Mouse (Mus musculus) splenic B cell, adult 2 months (primary cell): Measurements from ENCODE around the gene Tnxb.

Experiments
- DNase-seq: peaks from one replicate; pipeline ENCODE4 v3.0.0-alpha.2; 2011; ENCODE audit warnings: low read depth, low spot score
- H3K27me3 ChIP-seq: 2 replicates; pipeline ENCODE4 v1.6.1; 2012; ENCODE audit warnings: mild to moderate bottlenecking, low read length, moderate library complexity, mixed read lengths; ENCODE audit not compliant: control insufficient read depth, poor library complexity, insufficient read depth, severe bottlenecking
- H3K36me3 ChIP-seq: 2 replicates; pipeline ENCODE4 v1.6.1; 2012; ENCODE audit warnings: mild to moderate bottlenecking, low read length, moderate library complexity, mixed read lengths; ENCODE audit not compliant: control insufficient read depth, poor library complexity, insufficient read depth, severe bottlenecking

Gene Tnxb

DNA sequence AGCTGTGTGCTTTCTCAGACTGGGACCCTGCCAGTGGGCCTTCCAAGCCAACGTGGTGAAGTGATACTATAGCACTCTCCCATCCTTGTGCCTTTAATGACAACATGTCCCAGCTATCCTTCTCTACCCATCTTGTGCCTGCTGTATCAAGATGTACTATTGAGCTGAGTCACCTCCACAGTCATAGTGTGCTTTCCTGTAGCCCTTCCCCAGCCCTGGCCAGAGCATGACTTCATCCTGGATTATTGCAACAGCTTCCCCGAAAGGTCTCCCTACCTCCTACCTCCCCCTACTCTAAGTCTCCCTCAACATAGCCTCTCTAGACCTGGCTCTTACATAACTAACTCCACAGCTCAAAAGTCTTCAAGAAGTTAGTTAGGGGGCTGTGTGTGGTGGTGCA is 34.7 kb upstream of the Tnxb start:
- Histone ChIP-seq H3K36me3 (no peaks in the 10 kb centered on the region), H3K27me3 (no peaks in the 10 kb centered on the region; the same call in 1 of the 2 replicates)
- DNase-seq: no peak

DNA sequence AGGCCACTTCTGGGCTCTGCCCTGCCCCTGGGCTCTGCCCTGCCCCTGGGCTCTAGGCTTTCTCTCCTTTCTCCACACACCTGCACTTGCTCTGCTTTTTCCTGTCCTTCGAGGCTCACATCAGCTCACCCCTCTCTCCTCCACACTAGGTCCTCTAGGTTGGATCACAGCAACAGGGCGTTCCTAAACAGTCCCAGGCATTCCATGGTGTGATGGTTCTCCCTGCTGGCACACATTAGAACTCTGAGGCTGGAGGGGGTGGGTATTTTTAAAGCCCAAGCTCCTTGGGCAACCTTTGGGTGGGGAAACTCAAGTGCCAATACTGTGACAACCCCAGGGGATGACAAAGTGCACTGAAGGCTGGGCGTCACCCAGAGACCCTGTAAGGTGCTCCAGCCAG is 32.9 kb upstream of the Tnxb start:
- no peaks in the 10 kb centered on the region for H3K27me3 ChIP-seq
- H3K36me3 ChIP-seq: no peaks in the 10 kb centered on the region
- no peak for DNase-seq

- H3K36me3 ChIP-seq: no peaks in the 10 kb centered on the region
- DNase-seq: no peak
- H3K27me3 ChIP-seq: no peaks in the 10 kb centered on the region
Measured at GRCm38 (mm10) chr17:34639461-34640255, 30.7 kb upstream of the Tnxb start.

- Histone ChIP-seq H3K27me3 (no peaks in the 10 kb centered on the region), H3K36me3 (no peaks in the 10 kb centered on the region)
- DNase-seq: no peak
Measured at GRCm38 (mm10) chr17:34640778-34641601, 29.3 kb upstream of the Tnxb start.

GRCm38 (mm10) chr17:34641945-34642344 is 28.4 kb upstream of the Tnxb start:
- no peaks in the 10 kb centered on the region for H3K27me3 ChIP-seq
- no peaks in the 10 kb centered on the region for H3K36me3 ChIP-seq
- no peak for DNase-seq

DNA sequence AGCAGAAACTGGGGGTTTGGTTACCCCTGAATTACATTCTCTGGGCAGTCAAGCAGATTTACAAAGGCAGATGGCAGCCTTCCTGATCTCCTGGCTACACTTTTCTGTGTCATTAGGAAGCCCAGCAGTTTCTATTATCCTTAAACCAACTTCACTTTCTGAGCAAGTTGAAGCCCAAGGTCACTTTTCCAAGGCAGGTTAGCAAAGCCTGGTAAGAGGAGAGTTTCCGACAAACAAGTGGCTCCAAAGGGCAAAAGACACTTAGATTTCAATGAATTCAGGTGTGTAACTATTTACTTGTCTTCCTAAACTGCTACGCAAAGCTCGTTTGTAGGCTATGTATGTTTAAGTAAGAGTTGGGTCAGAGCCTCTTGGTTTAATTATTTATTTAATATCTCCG is 27.0 kb upstream of the Tnxb start:
- no peaks in the 10 kb centered on the region for H3K36me3 ChIP-seq
- DNase-seq: no peak

DNA sequence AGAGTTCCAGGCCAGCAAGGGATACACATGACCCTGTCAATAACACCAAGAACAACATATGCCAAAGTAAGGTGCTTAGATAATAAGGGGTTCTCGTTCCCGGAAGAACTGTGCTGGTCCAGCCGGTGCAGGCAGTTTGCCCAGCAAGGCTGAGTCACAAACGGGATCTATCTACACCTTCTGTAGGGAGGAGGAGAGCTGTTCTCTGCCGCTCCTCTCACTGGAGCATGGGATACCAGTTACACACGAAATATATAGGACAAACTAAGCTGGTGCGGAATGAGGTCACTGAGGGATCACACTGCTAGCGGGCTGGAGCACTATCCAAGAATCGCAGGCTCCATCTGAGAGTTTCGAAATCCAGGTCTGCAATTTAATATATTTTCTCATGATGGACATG is 26.4 kb upstream of the Tnxb start:
- Histone ChIP-seq H3K36me3 (no peaks in the 10 kb centered on the region), H3K27me3 (no peaks in the 10 kb centered on the region)
- no peak for DNase-seq

More for the DNA sequence above, 27.0 kb upstream of the Tnxb start:
- H3K27me3 ChIP-seq: no peaks in the 10 kb centered on the region

DNA sequence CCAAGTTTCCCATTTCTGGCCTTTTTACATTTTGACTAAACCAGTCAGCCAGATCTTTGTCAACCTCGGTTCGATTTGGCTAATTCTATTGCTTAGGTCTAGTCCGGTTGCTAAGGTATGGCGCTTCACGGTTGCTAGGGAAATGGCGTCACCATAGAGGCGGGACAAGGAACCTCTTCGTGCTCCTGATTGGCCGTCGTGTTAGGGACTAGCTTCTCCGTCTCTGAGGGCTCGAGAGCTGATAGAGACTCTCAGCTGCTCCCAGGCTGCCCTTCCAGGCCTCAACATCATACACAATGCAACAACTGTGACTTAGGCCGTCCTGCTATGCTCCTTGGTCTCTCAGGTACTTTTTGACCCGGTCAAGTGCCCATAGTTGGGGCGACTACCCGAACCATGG is 25.7 kb upstream of the Tnxb start, which contains the start of gene Fkbpl:
Gene Fkbpl (plus strand): TSS at position 157 of the 400 bp plus-strand sequence.
- no peaks in the 10 kb centered on the region for H3K36me3 ChIP-seq
- H3K27me3 ChIP-seq: no peaks in the 10 kb centered on the region
- peak; percentile 97 for DNase-seq

DNA sequence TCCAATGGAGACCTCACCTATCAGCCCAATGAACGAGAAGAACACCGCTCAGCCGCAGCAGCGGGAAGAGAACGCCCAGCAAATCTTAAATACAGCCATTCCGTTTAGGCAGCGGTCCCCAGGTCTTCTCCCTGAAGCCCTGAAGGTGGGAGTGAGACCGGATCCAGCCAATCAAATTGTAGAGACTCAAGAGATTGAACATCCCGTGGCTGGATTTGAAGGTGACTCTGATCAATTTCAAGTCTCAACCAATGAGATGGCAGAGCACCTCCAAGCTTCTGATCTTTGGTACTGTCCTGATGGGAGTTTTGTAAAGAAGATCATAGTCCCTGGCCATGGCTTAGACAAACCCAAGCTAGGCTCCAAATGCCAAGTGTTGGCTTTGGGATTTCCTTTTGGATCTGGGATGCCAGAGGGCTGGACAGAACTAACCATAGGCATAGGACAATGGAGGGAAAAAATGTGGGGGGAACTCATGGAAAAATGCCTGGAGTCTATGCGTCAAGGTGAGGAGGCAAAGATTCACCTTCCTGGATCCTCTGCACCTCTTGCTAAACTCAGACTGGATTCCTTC is 25.0 kb upstream of the Tnxb start:
- DNase-seq: no peak

DNA sequence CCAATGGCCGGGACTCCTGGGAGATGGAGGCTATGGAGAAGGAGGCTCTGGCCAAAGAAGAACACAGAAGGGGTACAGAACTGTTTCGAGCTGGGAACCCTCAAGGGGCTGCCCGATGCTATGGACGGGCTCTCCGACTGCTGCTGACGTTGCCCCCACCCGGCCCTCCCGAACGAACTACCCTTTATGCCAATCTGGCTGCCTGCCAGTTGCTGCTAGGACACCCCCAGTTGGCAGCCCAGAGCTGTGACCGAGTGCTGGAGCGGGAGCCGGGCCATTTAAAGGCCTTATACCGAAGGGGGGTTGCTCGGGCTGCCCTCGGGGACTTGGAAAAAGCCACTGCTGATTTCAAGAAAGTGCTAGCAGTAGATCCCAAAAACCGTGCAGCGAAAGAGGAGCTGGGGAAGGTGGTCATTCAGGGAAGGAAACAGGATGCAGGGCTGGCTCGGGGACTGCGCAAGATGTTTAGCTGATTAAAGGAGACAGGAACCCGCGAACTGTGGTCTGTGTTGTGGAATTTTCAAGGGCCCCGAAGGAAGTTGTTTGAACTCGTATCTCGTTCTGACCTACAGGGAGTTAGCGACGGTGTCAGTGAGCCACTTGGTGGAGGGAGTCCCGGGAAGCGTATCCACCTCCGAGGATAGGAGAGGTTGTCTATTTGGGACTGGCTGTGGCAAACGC is 24.4 kb upstream of the Tnxb start:
- H3K27me3 ChIP-seq: no peaks in the 10 kb centered on the region
- no peak for DNase-seq
- H3K36me3 ChIP-seq: peaks cover 3% of the 10 kb centered on the region; the same call in 1 of the 2 replicates

More for the DNA sequence above, 25.0 kb upstream of the Tnxb start:
- no peaks in the 10 kb centered on the region for H3K27me3 ChIP-seq
- no peaks in the 10 kb centered on the region for H3K36me3 ChIP-seq

DNA sequence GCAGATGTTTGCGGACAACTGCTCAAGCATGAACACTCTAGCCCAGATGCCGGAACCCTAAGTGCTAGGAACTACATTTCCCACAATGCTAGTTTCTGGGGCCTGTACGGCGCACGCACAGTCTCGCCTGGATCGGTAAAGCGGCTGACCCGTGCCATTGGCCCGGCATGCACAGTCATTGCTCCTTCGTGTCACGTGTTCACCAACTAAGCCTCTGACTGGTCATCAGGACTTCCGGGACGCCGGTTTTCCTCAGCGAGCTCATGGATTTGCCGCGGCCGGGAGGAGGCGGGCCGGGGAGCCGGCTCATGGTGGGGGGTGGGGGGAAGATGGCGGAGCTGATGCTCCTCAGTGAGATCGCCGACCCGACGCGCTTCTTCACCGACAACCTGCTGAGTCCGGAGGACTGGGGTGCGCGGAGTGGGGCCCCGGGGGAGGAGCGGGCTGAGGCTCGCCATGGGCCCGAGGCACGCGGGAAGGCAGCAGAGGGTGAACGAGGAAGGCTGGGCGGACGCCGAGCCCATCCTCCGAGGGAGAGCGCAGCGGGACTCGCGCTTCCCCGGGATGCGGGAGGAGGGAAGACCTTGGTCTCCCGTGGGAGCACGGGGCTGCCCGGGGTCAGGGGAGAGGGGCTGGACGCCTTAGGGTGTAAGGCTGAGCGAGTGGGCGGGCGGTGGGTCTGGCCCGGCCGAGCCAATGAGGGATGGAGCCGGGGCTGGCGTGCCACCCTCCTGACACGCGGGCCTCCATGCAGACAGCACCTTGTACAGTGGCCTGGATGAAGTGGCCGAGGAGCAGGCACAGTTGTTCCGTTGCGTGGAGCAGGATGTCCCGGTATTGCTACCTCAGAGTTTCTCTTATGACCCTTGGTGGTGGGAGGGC is 23.2 kb upstream of the Tnxb start, which contains the start of gene Atf6b:
Gene Atf6b (plus strand): TSS at position 241 of the 882 bp plus-strand sequence.
- no peaks in the 10 kb centered on the region for H3K27me3 ChIP-seq
- peaks cover 3% of the 10 kb centered on the region; the same call in 1 of the 2 replicates for H3K36me3 ChIP-seq
- DNase-seq: peak; percentile 97

DNA sequence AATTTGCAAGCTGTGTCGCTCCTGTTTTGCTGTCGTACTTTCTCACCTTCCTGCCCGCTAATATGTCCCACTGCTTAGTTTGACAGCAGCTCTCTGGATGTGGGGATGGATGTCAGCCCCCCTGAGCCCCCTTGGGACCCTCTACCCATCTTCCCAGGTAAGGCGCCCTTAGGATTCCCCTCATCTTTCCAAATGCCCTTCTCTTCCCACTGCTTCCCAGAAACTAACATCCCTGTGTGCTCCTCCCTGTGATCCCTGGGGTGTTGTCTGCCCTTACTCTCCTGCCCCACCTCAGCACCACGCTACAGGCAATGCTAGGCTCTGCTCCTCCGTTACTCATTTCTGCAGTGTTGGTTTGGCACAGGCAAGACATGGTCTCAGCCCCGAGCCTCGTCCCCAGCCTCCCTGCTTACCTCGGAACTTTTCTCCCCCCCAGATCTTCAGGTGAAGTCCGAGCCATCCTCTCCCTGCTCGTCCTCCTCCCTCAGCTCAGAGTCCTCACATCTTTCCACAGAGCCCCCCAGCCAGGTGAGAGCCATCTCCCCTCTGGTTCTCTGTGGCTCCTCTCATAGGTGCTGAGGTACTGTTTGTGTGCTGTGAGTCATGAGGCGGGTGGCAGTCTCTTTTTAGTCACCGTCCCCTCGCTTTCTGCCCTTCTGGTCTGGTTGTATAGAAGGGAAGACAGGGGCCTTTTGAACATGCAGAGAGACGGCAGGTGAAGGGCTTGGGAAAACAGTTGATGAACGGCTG is 22.0 kb upstream of the Tnxb start:
- no peak for DNase-seq
- peaks cover 7% of the 10 kb centered on the region for H3K36me3 ChIP-seq
- no peaks in the 10 kb centered on the region for H3K27me3 ChIP-seq
